Mouse (Mus musculus) embryonic fibroblast, embryonic 13.5 days (primary cell): ENCODE measurements around the gene Spem2.

Experiments used
- CTCF ChIP-seq: IDR thresholded peaks from 2 replicates; pipeline ENCODE4 v1.5.1; 2011; ENCODE audit warnings: mild to moderate bottlenecking, control low read depth, low read length, moderate library complexity, borderline replicate concordance; ENCODE audit not compliant: insufficient read depth
- POLR2A ChIP-seq: IDR thresholded peaks from 2 replicates; pipeline ENCODE4 v1.6.1; 2011; ENCODE audit warnings: low read depth, mild to moderate bottlenecking, control low read depth, low read length, moderate library complexity

- TF ChIP-seq CTCF (no peak), POLR2A (no peak)
Observed at GRCm38 (mm10) chr11:69797924-69798323, 20.3 kb downstream of the Spem2 start.
